Mouse (Mus musculus): ENCODE data around the gene Zdhhc9.

DNA sequence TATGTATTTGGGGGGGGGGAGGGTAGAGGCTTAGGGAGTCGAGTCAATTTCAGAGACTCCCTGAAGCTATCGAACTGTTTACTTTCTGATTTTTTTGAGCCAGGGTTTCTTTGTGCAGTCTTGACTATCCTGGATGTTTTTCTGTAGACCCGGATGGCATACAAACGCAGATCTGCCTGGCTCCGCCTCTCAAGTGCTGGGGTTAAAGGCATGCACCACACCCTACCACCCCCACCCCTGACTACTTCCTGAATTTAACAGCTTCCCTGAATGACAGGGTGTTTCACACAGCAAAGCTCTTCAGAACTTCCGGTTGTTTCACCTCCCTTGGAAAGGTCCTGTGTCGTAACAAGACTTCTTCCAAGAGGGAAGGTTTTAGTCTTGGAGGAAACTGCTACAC lies 25.7 kb upstream of the Zdhhc9 start:
- TF ChIP-seq EP300 (IDR thresholded peaks at IDR 0.05) (0 out of 2 replicates have a peak, but pooled peaks have one; percentile 17), CTCF (IDR thresholded peaks at IDR 0.05) (no peak)

Measured in lung, postnatal 0 days (tissue).